Mouse (Mus musculus): ENCODE measurements around the gene Gpd1l. TPM values are rescaled to one million over a fixed set of nuclear protein-coding genes. Genes with fewer than 3 reads are reported as not detected.

Gene Gpd1l
- polyA plus RNA-seq (2012) = 28.6 and 32.2 TPM in 2 replicates

DNA sequence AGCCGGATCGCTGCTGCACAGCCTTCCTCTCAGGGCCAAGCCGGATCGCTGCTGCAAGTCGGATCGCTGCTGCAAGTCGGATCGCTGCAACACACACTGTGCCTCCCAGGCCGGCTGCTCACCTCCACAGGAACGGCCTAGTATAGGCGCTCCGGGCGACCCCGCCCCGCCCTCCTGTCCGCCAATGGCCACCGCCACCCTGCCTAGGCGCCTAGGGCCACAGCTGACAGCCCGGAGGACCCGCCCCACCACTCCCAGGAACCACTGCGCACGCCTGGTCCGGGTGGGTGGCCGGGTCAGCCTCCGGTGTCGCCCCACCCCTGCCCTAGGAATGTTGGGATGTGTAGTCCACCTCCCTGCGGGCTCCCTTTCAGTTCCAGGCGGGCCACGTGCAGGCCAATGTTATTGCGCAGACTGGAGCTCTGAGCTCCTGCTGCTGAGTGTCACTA, at the start of gene Gpd1l:
Gene Gpd1l (minus strand): TSS at position 265 of the 449 bp plus-strand sequence.

DNA sequence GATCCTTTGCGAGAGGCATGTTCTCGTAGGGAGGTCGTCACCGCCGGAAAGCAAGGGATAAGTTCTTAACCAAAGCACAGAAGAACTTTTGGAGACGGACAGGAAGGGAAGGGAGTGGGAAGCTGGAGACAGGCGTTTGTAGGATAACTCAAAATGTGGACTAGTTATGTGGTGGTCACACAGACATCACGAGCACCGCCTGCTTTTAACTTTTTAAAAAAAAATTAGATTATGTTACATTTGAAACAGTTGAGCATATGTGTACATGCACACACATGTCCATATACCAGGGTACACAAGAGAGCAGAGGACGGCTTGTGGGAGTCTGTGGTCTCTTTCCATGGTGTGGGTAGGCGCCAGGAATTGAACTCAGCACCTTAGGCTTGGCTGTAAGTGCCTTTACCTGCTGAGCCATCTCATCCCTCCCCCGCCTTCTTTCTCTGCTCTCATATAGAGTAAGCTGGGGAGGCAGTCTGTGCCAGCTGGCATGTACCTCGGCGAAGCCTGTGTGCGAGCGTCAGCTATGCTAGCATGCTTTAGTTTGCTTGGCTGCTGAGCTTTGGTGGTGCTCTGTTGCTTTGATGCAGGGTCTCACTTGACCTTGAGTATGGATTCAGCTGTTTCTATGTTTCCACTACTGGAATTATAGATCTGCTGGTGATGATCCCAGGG, 49.0 kb upstream of the Gpd1l start, which contains the start of gene Rps27rt:
Gene Rps27rt (minus strand): TSS at position 51 of the 672 bp plus-strand sequence.

DNA sequence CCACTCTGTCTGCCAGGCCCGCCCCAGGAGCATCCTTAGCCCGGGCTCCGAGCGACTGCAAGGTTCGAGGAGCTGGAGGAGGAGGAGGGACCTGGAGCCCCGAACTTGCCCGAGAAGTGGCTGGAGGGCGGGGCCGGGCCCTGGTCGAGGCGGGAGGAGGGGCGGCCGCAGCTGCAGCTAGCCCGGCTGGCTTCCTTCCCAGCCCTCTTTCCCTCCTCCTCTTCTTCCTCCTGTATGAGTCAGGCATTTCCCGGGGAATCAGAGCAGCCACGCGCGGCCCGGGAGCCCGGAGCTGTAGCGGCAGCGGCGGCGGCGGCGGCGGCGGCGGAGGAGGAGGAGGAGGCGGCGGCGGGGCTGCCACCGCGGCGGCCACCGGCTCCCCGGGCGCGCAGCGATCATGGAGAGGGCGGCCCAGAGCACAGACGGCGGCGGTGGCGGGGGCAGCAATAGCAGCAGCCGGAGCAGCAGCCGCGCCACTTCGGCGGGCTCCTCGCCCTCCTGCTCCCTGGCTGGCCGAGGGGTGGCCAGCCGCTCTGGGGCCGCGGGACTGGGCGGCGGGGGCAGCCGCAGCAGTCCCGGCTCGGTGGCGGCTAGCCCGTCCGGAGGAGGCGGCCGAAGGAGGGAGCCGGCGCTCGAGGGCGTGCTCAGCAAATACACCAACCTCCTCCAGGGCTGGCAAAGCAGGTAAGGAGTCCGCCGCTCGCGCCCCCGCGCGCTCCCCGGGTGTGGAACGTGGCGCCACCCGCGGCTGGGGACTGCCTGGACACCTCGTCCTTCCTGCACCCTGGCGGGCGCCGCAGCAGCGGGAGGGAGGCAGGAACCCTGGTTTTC, 44.7 kb upstream of the Gpd1l start, which contains the start of gene Osbpl10:
Gene Osbpl10 (plus strand): TSS at position 289 of the 831 bp plus-strand sequence.

Other genes with a start within 250 kb of the Gpd1l start
- 21.8 and 22.0 TPM in 2 replicates for gene Dync1li1, start 245.2 kb downstream of the Gpd1l start, polyA plus RNA-seq (2012)
- gene Cmtm6, start 202.9 kb downstream of the Gpd1l start, polyA plus RNA-seq (2012) = 9.6 and 11.0 TPM in 2 replicates
- 610 and 821 TPM in 2 replicates for gene Cmtm7, start 152.1 kb downstream of the Gpd1l start, polyA plus RNA-seq (2012)
- 3.8 and 5.7 TPM in 2 replicates for gene Cmtm8, start 89.8 kb downstream of the Gpd1l start, polyA plus RNA-seq (2012)
- gene Osbpl10, start 44.6 kb upstream of the Gpd1l start, polyA plus RNA-seq (2012) = 0.11 and 0.21 TPM in 2 replicates
- gene Rps27rt, start 48.8 kb upstream of the Gpd1l start, polyA plus RNA-seq (2012) = 1.8 and 6.3 TPM in 2 replicates